Mouse (Mus musculus): Measurements from ENCODE around the gene Map1b. TPM values are rescaled to one million over a fixed set of nuclear protein-coding genes. Genes with fewer than 3 reads are reported as not detected.

Map1b gene
- polyA plus RNA-seq, 1 experiment from 2014 or later = 55.1 TPM

- Histone ChIP-seq H3K4me2 (replicated peaks; ENCODE audit: low read depth, low read length) (no peak overlapping the region), H3K9me3 (ENCODE audit: control insufficient read depth, low read length) (no peaks in the 10 kb centered on the region), H3K4me3 (ENCODE audit: low read length) (no peak overlapping the region), H3K36me3 (ENCODE audit: control insufficient read depth, insufficient read depth, low read length) (no peaks in the 10 kb centered on the region), H3K9ac (ENCODE audit: low read depth, low read length) (no peak overlapping the region), H3K27ac (ENCODE audit: low read depth, low read length) (no peak overlapping the region), H3K27me3 (ENCODE audit: control insufficient read depth, insufficient read depth, low read length) (no peaks in the 10 kb centered on the region), H3K4me1 (ENCODE audit: control insufficient read depth, insufficient read depth, low read length) (0 out of 2 replicates have a peak, but pooled peaks cover 4% of the 10 kb centered on the region)
- 47% methylated on average over 7 of the region's 7 CpGs for WGBS
- peak; percentile 20; the same call in 1 of the 2 replicates for ATAC-seq (ENCODE audit: low FRiP score, low TSS enrichment)
Observed at GRCm38 (mm10) chr13:99450766-99451165, 65.6 kb downstream of the Map1b start.

DNA sequence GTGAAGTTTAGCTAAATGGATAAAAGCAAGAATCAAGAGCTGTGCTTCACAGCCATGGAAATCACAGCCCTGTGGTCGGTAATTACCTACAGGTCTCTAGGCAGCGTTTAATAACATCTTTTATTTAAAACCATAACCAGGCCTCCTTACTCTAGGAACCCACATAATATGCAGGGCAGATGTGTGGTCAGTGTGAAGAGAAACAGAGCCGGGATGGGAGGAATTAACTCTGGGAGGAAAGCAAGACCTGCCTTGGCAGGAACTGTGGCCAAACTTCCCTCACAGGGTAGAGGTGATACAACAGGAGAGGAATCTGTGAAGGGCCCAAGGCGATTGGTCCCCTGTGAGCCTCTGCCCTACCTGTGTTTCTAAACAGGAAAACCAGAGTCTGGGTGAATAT lies 66.8 kb downstream of the Map1b start:
- Histone ChIP-seq H3K4me1 (ENCODE audit: control insufficient read depth, insufficient read depth, low read length) (peaks cover 11% of the 10 kb centered on the region), H3K27ac (ENCODE audit: low read depth, low read length) (no peak overlapping the region), H3K4me3 (ENCODE audit: low read length) (no peak overlapping the region), H3K36me3 (ENCODE audit: control insufficient read depth, insufficient read depth, low read length) (no peaks in the 10 kb centered on the region), H3K9ac (ENCODE audit: low read depth, low read length) (no peak overlapping the region), H3K27me3 (ENCODE audit: control insufficient read depth, insufficient read depth, low read length) (no peaks in the 10 kb centered on the region), H3K9me3 (ENCODE audit: control insufficient read depth, low read length) (no peaks in the 10 kb centered on the region), H3K4me2 (replicated peaks; ENCODE audit: low read depth, low read length) (no peak overlapping the region)
- ATAC-seq (ENCODE audit: low FRiP score, low TSS enrichment) = no peak
- WGBS = 80% methylated on average over 4 of the region's 4 CpGs

- 66% methylated on average over 4 of the region's 4 CpGs for WGBS
- Histone ChIP-seq H3K4me2 (replicated peaks; ENCODE audit: low read depth, low read length) (no peak overlapping the region), H3K9ac (ENCODE audit: low read depth, low read length) (no peak overlapping the region), H3K36me3 (ENCODE audit: control insufficient read depth, insufficient read depth, low read length) (no peaks in the 10 kb centered on the region), H3K4me3 (ENCODE audit: low read length) (no peak overlapping the region), H3K9me3 (ENCODE audit: control insufficient read depth, low read length) (no peaks in the 10 kb centered on the region), H3K27ac (ENCODE audit: low read depth, low read length) (no peak overlapping the region), H3K4me1 (ENCODE audit: control insufficient read depth, insufficient read depth, low read length) (peaks cover 14% of the 10 kb centered on the region), H3K27me3 (ENCODE audit: control insufficient read depth, insufficient read depth, low read length) (no peaks in the 10 kb centered on the region)
- no peak for ATAC-seq (ENCODE audit: low FRiP score, low TSS enrichment)
Observed at GRCm38 (mm10) chr13:99448278-99448677, 68.1 kb downstream of the Map1b start.

DNA sequence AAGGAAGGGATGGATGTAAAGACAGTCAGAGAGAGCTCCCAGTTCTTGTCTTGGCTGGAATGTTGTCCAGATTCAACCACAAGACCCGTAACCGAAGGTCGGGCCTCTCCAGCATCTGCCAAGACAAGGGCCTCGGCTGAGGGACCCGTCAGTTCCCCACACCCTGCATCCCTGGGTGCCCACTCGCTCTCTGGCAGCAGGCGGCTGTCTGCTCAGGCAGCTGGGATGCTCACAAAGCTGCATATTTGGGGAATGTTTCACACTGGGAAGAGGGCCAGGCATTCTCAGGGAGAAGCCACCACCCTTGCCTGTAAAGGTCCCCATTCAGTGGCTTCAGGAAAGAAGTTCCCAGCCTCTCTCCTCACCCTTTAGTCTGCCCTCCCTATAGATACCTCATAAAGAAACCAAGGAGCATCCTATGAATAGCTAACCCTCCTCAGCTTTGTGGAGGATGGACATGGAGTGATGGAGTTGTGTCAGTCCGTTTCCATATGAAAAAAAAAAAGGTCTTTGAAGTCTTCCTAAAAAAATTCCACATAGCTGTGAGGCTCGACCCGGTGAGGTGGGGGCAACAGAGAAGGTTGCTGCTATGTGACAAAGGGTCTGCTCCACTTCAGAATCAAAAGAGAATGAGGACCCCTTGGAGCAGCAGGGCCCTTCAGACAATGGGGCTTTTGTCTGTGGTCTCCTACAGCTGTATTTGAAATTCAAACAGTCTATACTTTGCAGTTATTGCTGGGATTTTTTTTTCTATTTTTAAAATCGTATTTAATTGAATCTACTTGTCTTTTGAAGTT lies 68.7 kb downstream of the Map1b start:
- H3K4me2 ChIP-seq (replicated peaks; ENCODE audit: low read depth, low read length) = no peak overlapping the region
- 62% methylated on average over 11 of the region's 11 CpGs for WGBS
- peaks cover 14% of the 10 kb centered on the region for H3K4me1 ChIP-seq (ENCODE audit: control insufficient read depth, insufficient read depth, low read length)

DNA sequence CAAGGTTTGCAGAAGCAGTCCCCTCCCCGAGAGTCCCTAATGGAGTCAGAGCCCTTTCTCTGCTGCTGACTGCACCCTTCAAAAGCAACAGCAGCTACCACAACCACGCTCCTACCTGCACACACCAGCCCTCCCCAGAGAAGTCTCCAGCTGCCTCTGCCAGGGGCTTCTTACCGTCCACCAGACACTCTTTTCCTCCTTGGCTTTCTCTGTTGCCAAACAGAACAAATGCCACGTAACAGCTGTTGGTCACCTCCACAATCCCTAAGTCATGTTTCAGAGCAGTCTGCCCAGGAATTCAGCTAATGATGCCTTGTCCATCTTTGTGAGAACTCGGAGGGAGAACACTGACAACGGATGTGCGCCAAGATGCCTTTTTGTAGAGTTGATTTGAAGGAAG lies 69.3 kb downstream of the Map1b start:
- Histone ChIP-seq H3K4me3 (ENCODE audit: low read length) (no peak overlapping the region), H3K9me3 (ENCODE audit: control insufficient read depth, low read length) (no peaks in the 10 kb centered on the region), H3K4me2 (replicated peaks; ENCODE audit: low read depth, low read length) (no peak overlapping the region), H3K9ac (ENCODE audit: low read depth, low read length) (no peak overlapping the region), H3K36me3 (ENCODE audit: control insufficient read depth, insufficient read depth, low read length) (no peaks in the 10 kb centered on the region), H3K4me1 (ENCODE audit: control insufficient read depth, insufficient read depth, low read length) (peaks cover 14% of the 10 kb centered on the region), H3K27ac (ENCODE audit: low read depth, low read length) (no peak overlapping the region), H3K27me3 (ENCODE audit: control insufficient read depth, insufficient read depth, low read length) (no peaks in the 10 kb centered on the region)
- WGBS = 84% methylated on average over 7 of the region's 7 CpGs
- ATAC-seq (ENCODE audit: low FRiP score, low TSS enrichment) = no peak

More for the DNA sequence above, 68.7 kb downstream of the Map1b start:
- H3K9ac ChIP-seq (ENCODE audit: low read depth, low read length) = no peak overlapping the region
- no peaks in the 10 kb centered on the region for H3K36me3 ChIP-seq (ENCODE audit: control insufficient read depth, insufficient read depth, low read length)
- no peak for ATAC-seq (ENCODE audit: low FRiP score, low TSS enrichment)
- no peaks in the 10 kb centered on the region for H3K9me3 ChIP-seq (ENCODE audit: control insufficient read depth, low read length)
- H3K27me3 ChIP-seq (ENCODE audit: control insufficient read depth, insufficient read depth, low read length) = no peaks in the 10 kb centered on the region
- no peak overlapping the region for H3K27ac ChIP-seq (ENCODE audit: low read depth, low read length)
- H3K4me3 ChIP-seq (ENCODE audit: low read length) = no peak overlapping the region

DNA sequence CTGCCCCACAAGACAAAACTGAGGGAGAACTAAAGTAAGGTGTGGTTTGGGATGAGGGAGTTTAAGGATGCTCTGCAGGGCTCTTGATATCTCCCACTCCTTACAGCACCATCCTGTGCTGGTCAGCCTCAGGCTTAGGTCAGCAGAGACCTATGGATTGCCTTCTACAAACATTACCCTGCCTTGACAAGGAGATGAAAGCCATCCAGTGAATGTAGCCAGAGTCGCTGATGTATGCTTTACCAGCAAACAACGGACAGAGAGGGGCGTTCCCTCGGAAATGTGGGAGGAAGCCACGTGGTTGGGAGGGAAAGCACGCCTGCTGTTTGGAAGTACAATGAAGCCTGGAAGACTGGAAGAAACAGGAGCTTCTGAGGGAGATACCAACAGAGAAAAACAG lies 71.5 kb downstream of the Map1b start:
- no peak overlapping the region for H3K4me3 ChIP-seq (ENCODE audit: low read length)
- H3K9me3 ChIP-seq (ENCODE audit: control insufficient read depth, low read length) = no peaks in the 10 kb centered on the region
- WGBS = 1% methylated on average over 6 of the region's 6 CpGs
- no peaks in the 10 kb centered on the region for H3K27me3 ChIP-seq (ENCODE audit: control insufficient read depth, insufficient read depth, low read length)
- peak; percentile 68 for ATAC-seq (ENCODE audit: low FRiP score, low TSS enrichment)
- H3K4me2 ChIP-seq (replicated peaks; ENCODE audit: low read depth, low read length) = peak overlapping the region; percentile 21
- peaks cover 4% of the 10 kb centered on the region; the same call in 1 of the 2 replicates for H3K36me3 ChIP-seq (ENCODE audit: control insufficient read depth, insufficient read depth, low read length)
- peaks cover 10% of the 10 kb centered on the region for H3K4me1 ChIP-seq (ENCODE audit: control insufficient read depth, insufficient read depth, low read length)
- H3K9ac ChIP-seq (ENCODE audit: low read depth, low read length) = no peak overlapping the region
- no peak overlapping the region for H3K27ac ChIP-seq (ENCODE audit: low read depth, low read length)

GRCm38 (mm10) chr13:99444431-99444871 lies 71.9 kb downstream of the Map1b start:
- 8% methylated on average over 10 of the region's 10 CpGs for WGBS
- H3K9me3 ChIP-seq (ENCODE audit: control insufficient read depth, low read length) = no peaks in the 10 kb centered on the region
- H3K4me1 ChIP-seq (ENCODE audit: control insufficient read depth, insufficient read depth, low read length) = peaks cover 10% of the 10 kb centered on the region
- no peak overlapping the region for H3K4me3 ChIP-seq (ENCODE audit: low read length)
- no peak overlapping the region for H3K27ac ChIP-seq (ENCODE audit: low read depth, low read length)
- no peak overlapping the region for H3K9ac ChIP-seq (ENCODE audit: low read depth, low read length)
- peaks cover 4% of the 10 kb centered on the region; the same call in 1 of the 2 replicates for H3K36me3 ChIP-seq (ENCODE audit: control insufficient read depth, insufficient read depth, low read length)
- ATAC-seq (ENCODE audit: low FRiP score, low TSS enrichment) = no peak
- H3K27me3 ChIP-seq (ENCODE audit: control insufficient read depth, insufficient read depth, low read length) = no peaks in the 10 kb centered on the region
- peak overlapping the region; percentile 21 for H3K4me2 ChIP-seq (replicated peaks; ENCODE audit: low read depth, low read length)

- no peak for ATAC-seq (ENCODE audit: low FRiP score, low TSS enrichment)
- H3K9me3 ChIP-seq (ENCODE audit: control insufficient read depth, low read length) = no peaks in the 10 kb centered on the region
- H3K4me2 ChIP-seq (replicated peaks; ENCODE audit: low read depth, low read length) = no peak overlapping the region
- H3K27me3 ChIP-seq (ENCODE audit: control insufficient read depth, insufficient read depth, low read length) = no peaks in the 10 kb centered on the region
- H3K4me3 ChIP-seq (ENCODE audit: low read length) = no peak overlapping the region
- H3K36me3 ChIP-seq (ENCODE audit: control insufficient read depth, insufficient read depth, low read length) = peaks cover 4% of the 10 kb centered on the region; the same call in 1 of the 2 replicates
- H3K9ac ChIP-seq (ENCODE audit: low read depth, low read length) = no peak overlapping the region
- no peak overlapping the region for H3K27ac ChIP-seq (ENCODE audit: low read depth, low read length)
- H3K4me1 ChIP-seq (ENCODE audit: control insufficient read depth, insufficient read depth, low read length) = peaks cover 10% of the 10 kb centered on the region
- 86% methylated on average over 7 of the region's 7 CpGs for WGBS
Observed at GRCm38 (mm10) chr13:99443484-99444175, 72.7 kb downstream of the Map1b start.
